Mouse (Mus musculus) kidney, postnatal 36 days (tissue): Measurements from ENCODE around the gene Cacng8.
"Not testable (repeated sequence)": the region's sequence is repeated elsewhere in the genome, so short reads cannot be mapped to it uniquely, and the experiment has no call there.

Experiments used
- DNase-seq, 2 experiments: peaks; one replicate each; pipeline ENCODE4 v3.0.0; 2021 to 2022; ENCODE audit warnings: mixed read lengths in 2 of 2

Gene Cacng8

DNA sequence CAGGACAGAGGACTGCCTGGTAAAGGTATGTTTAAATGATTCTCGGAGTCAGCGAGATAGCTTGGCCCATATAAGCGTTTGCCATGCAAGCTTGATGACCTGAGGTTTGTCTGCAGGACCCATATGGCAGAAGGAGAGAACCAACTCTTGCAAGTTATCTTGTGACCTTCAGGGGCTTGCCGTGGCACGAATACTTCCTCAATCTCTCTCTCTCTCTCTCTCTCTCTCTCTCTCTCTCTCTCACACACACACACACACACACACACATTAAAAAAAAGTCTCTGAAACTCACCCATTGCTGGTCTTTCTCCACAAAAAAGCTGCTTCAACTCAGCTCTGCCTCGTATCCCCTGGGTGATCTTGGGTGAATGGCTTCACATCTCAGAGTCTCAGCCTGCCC, 1.6 kb upstream of the Cacng8 start:
- no peak for DNase-seq

DNA sequence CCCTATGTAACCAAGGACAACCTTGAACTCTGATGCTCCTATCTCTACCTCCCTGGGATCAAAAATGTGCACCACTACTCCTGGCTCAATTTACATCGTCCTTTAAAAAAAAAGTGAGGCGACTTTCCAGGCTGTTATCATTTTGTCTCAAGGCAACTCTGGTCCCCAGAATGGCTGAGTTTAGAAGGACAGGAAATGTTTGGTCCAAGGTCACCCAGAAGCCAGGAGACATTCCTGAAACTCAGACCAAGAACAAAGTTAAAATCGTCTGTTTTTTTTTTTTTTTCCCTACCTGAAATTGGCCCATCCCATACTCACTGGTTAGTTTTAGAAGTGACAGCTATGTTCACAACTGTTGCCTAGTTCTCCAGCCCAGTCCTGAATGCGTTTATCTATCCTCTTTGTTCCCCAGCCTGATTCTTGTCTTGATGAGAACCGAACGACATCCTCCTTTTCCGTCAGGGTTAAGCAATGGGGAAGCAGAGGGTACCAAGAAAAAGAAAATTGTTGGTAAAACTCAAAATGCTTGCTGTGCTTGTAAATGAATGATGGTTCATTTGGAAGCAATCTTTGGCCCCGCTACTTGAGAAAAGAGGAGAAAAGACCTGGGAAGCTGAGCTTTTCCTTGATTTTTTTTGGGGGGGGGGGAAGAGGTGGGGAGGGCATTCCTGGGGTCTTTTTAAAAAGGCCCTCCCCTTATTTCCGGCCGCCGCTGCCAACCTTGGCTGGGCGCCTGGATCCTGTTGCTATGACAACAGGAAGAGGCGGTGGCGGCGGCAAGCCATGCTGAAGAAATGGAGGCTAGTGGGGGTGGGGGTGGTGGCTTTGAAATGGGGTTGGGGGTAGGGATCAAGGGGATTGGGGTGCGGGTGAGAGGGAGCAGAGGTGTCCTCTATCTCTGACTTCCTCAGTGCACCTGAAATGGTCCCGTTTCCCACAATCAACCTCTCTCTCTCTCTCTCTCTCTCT, 755 bp upstream of the Cacng8 start:
- DNase-seq = peak; percentile 56 to 80

DNA sequence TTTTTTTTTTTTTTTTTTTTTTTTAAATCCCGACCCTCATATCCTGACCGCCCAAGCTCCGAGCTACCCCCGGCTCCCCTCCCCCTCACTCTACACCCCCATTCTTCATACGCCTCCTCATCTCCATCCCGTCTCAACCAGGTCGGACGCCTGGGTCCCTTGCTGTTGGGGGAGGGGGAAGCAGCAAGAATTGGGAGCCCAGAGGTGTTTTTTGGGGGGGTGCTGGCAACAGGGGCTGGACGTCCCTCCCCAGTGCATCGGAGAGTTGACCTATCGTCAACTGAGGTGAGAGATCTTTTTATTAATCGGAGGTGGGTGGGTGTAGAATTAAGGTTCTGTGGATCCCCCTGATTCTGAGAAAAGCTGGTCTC, 583 bp downstream of the Cacng8 start:
- no peak for DNase-seq

DNA sequence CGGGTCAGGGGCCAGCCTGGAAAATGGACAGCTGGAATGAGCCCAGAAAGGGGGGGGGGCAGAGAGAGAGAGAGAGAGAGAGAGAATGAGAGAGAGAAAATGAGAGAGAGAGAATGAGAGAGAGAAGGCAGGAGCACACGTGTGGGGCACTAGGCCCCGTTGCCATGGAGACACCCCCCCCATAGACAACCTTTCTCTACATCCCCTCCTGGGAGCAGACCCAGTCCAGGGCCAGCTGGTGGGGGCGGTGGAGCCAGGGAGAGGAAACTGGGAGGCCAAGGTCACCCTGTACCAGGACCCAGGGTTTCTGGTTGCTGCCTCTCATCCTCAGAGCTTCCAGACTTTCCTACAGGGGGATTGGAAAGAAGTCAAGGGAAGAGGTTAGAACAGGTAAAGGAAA, 1.3 kb downstream of the Cacng8 start:
- DNase-seq = no peak

DNA sequence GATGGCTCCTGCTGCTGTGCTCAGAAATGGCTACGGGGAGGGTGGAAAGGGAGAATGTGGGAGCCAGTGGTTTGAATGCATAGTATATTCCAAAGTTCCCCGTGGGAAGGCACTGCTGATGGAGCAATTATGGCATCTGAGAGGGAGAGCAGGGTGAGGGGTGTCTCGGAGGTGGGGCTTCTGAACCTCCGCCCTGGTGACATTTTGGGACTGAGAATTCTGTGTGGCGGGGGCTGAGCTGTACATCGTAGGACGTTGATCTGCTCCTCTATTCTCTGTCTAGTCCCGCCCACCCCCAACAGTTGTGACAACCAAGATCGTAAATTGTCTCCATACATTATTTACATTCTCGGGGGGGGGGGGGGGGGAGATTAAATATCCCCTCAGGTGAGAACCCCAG, 6.9 kb downstream of the Cacng8 start:
- DNase-seq = no peak

DNA sequence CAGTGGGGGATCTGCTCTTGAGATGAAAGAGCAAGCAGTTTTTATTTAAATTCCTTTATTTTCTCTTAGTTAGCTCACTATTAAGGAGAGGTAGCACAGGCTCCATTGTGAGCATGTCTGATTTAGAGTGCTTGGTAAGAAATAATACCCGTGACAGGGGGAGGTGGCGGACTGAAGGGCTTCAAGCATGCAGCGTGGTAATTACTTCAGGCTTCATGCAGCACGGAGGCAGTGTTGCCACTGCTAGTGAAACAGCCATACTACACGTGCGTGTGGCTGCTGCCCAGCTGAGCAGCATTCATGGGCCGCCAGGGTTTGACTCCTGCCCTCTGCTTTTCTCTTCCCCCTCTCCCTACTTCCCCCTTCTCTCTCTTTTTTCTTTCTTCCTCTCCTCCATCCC, 7.3 kb downstream of the Cacng8 start:
- DNase-seq = no peak

DNA sequence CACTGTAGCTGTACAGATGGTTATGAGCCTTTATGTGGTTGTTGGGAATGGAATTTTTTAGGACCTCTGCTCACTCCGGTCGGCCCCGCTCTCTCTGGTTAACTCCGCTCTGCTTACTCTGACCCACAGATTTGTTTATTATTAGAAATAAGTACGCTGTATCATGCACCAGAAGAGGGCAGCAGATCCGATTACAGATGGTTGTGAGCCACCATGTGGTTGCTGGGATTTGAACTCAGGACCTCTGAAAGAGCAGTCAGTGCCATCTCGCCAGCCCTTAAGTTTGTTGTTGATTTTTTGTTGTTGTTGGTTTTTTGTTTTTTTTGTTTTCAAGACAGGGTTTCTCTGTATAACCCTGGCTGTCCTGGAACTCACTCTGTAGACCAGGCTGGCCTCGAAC, 7.9 kb downstream of the Cacng8 start:
- DNase-seq = not testable (repeated sequence)

DNA sequence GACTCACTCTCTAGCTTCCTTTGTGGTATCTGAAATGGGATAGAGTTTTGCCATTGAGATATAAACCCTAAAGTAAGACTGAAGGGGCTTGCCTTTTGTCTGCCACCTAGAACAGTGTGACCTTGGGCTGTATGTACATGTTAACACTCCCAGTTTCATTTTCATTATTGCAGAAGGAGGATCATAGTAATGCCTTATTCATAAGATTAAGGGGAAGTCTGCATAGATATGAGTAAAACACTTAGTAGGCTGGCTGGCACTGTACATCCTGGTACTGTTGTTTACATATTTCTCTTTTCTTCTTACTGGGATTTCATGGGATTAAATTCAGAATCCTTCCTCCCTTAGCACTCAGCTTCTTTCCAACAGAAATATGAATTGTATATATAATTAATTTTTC, 9.5 kb downstream of the Cacng8 start:
- no peak for DNase-seq

DNA sequence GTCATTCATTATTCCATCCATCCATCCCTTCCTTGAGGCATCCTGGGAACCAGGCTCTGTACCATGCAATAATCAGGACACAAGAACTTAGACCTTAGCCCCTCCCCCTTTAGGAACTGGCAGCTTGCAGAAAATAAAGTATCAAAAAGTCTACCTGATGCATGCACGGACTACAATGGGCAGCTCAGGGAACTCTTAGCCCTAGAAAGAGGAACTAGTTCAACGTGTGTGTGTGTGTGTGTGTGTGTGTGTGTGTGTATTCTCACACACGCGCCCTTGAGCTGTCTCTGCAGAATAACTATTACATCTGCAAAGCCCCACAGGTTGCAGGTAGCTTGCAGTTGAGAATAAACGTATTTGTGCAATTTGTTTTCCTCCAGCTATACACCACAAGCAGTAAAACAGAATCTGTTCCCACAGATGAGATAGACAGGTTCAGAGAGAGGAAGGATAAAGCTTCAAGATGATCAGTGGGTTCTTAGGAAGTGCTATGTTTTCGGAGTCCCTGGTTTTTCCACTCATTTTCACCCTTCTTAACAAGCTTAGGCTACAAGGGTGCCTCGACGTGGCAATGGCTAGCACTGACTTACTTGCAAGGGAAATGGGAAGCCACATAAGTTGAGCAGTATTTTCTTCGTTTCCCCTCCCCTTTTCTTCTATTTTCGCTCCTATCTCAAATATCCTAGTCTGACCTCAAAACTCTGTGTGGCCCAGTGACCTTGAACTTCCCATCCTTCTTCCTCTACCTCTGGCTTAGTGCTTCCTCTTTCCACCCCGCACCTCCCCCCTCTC, 19.4 kb downstream of the Cacng8 start:
- no peak for DNase-seq

DNA sequence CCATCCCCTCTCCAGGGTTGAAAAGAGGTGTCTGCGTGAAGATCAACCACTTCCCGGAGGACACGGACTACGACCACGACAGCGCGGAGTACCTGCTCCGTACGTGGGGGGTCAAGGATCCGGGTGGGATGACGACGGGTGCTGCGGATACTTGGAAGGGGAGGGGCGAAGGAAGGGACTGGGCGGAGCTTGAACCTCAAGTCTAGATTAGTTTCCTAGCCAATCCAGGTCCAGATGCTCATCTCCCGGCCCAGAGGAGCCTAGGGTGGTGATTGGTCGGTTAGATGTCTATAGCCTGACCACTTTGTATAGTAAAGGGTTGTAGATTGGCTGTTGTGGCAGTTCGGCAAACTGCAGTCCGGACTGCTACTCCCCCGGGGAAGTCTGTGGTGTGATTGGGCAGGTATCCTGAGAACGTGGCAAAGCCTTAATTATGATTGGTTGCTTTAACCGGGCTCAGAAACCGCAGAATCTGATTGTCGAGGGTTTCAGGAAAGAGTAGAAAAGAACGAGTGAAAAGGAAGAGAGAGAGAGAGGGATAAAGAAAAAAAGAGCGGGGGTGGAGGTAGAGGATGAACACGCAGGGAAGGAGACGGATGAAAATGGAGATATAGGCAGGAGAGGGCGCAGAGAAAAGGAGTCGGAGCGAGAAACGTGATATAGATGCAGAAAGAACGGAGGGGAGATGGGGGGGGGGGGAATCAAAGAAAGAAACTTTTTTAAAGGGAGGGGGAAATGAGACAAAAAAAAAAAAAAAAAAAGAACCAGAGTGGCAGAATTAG, 20.9 kb downstream of the Cacng8 start:
- DNase-seq = peak in 1 of 2 experiments; percentile 22

DNA sequence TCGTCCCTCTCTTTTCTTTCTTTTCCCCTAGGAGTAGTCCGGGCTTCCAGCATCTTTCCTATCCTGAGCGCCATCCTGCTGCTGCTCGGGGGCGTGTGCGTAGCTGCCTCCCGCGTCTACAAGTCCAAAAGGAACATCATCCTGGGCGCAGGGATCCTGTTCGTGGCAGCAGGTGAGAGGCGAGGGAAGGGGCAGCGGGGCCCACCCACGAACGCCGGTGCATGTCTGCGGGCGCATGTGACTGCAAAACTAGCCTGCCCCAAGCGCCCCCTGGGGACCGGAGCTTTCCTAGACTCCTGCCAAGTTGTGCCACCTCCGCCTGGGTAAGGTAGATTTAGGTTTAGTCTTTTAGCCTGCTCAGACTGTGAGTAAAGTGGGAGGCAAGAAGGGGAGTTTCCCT, 21.6 kb downstream of the Cacng8 start:
- peak in 1 of 2 experiments; percentile 36 for DNase-seq

DNA sequence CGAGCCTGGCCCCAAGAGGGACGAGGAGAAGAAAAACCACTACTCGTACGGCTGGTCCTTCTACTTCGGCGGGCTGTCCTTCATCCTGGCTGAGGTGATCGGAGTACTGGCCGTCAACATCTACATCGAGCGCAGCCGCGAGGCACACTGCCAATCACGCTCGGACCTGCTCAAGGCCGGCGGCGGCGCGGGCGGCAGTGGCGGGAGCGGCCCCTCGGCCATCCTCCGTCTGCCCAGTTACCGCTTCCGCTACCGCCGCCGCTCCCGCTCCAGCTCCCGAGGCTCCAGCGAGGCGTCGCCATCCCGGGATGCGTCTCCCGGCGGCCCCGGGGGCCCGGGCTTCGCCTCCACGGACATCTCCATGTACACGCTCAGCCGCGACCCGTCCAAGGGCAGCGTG, 24.4 kb downstream of the Cacng8 start:
- DNase-seq = peak; percentile 26 to 53

DNA sequence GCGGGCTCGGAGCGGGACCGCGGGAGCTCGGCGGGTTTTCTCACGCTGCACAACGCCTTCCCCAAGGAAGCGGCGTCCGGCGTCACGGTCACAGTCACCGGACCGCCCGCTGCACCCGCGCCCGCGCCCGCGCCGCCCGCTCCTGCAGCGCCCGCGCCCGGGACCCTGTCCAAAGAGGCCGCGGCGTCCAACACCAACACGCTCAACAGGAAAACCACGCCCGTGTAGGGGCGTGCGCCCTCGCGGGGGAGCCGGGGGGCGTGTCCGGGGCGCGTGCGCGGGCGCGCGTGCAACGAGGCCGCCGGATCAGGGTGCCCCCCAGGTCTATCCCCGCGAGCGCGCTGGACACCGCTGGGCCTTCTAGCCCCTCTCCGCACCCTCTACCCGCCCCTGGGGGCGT, 24.9 kb downstream of the Cacng8 start:
- peak; percentile 20 to 52 for DNase-seq

DNA sequence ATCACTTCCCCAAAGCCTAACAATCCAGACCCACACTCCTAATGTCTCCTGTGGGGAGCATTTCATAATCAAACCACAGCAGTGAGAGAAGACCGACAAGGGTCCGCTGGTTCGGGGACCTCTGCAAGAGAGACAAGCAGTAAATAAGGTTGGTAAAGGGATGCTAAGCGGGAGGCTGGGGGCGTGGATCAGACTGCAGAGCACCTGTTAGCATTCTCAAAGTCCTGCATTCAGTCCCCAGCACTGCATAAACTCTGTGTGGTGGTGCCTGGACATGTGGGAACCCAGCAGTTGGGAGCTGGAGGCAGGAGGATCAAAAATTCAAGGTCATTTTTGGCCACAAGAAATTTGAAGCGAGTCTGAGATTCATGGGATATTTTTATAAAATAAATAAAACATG, 29.5 kb downstream of the Cacng8 start:
- no peak for DNase-seq

DNA sequence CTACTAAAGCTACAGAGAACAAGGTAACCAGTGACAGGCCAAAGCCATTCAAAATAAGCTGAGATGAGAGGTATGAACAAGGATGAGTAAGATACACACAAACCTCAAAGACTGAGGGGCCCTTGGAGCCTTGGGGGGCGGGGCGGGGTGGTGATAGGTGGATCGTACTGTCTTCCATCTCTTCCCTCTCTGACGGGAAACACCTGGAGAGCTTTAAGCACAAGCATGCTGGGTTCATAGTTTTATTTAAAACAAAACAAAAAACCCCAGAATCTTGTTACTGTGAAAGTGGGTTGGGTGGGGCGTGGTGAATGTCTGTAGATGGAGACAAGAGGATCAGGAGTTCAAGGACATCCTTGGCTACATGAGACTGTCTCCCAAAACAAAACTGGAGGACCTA, 30.0 kb downstream of the Cacng8 start:
- DNase-seq = no peak

DNA sequence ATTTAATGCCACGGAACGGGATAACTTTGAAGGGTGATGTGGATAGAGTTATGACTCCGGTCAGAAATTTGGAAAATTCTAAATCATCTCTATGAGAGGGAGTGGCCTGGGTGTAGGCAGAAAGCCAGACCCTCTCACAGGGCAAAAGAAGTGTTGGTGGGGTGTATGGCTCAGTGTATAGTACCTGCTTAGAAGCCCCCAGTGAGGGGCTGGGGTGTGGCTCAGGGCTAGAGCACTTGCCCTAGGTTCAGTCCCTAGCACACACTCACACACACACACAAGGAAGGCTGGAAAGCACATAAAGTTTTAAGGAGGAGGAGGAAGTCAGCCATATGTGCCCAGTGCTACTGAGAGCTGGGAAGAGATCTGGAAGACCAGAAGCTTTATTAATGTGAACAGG, 30.8 kb downstream of the Cacng8 start:
- no peak for DNase-seq

DNA sequence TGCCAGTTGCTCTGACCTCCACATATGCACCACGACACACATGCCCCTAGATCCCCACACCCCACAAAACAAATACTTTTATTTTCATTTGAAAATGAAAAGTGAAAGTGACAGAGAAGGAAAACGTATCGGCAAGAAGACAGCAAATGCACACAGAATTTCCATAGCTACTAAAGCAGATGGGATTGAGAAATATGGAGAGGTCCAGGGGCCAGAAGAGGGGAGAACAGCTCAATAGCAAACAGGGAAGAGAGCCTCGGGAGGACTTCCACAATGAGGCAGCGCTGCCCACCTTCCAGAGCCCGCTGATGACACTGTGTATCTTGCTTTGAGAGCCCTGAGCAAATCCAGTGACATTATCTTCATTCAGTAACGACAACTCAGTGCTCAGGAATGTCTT, 31.6 kb downstream of the Cacng8 start:
- DNase-seq = no peak

DNA sequence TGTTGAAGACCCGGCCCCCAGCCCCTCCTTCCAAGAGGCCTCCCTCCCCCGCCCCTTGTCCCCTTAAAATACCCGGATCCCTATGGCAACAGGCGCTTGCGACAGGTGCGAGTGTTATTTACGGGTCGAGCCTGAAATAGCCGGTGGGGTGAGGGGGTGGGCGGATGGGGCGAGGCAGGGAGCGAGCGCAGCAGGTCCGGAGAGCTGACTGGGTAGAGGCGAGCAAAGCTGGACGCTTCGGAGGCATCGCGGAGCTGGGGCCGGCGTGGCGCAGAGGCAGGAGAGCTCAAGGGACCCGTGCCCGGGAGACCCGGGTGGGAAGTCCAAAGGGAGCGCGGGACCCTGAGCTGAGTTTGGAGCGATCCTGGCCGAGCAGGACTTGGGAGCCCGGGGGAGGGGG, 32.9 kb downstream of the Cacng8 start:
- no peak for DNase-seq

DNA sequence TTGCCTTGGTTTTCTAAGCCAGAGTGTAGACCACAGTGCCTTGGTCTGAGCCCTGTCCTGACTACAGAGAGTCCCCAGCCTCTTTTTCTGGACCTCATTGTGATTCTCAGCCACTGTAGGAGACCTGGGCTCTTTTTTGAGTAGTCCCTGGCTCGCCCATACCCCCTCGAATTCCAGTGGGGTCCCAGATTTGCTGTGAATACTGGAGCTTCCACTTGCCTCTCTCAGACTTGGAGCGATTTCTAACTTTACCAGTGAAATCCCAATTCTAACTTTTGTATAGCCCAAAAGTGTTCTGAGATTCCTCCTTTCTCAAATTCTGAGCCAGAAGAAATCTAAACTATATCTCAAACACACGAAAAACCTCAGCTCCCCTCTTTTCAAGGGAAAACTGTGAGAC, 33.4 kb downstream of the Cacng8 start, which contains the start of gene Cacng6:
TSS of gene Cacng6 (plus strand) at position 301 of the 400 bp plus-strand sequence.
- DNase-seq = no peak

DNA sequence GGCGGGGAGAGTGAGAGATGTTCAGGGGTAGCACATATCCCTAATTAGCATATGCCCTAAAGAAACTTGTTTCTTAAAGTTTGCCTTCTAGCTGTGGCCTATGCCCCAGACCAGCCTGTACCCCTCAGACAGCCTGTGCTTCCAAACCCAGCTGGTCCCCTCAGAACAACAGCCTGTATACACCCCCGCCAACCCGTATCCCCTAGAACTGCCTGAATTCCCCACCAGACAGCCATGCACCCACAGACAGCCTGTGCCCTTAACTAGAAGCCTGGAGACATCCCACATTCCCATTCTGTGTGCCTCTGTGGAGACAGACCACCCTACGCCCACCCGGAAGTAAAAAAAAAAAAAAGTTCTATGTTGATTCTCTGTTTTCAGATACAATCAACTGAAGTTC, 34.7 kb downstream of the Cacng8 start:
- DNase-seq = no peak

DNA sequence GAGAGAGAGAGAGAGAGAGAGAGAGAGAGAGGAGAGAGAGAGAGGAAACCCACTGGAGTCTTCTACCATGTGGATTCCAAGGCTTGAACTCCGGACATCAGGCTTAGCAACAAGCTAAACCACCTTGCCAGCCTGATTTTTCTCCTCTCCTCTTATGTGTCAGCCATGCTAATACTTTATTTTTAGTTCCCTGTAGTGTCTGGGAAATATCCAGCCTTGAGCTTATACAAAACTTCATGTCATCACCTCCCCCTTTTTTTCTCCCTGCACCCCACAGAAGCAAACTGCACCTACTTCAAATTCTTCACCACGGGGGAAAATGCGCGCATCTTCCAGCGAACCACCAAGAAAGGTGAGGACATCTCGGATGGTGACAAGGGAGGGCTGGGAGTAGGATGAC, 39.7 kb downstream of the Cacng8 start:
- no peak for DNase-seq

DNA sequence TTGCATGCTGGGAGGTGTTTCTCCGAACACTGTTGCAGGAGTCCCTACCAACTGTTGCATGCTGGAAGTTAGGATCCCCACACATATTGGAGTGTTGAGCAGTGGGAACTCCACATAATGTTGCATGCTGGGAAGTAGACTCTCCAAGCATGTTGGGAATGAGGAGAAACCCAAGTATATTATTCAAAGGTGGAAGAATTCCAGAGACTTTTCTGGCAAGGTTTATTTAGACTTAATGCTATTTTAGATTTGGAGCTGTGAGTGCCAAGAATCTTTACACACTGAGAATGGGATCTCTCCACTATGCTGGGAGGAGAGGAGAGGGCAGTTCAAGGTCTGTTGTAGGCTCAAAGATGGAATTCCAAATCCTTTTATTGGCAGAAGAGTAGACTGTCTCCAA, 41.6 kb downstream of the Cacng8 start:
- no peak for DNase-seq

DNA sequence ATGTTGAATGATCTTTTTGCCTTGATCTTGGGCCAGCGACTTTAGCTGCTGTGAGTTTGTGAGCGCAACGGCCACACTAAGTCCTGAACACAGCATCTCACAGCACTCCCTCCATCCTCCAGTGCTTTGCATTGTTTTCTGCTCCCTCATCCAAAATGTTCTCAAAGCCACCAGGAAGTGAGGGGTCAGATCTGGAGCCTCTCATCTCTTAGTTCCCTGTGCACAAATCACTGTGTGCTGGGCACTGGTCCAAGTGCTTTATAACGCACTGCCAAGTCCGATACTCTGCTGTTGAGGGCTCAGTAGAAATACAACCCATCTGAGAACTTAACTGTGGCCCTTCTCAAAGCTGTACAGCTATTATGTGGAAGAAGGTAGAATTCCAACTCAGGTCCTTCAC, 47.5 kb downstream of the Cacng8 start:
- DNase-seq = peak in 1 of 2 experiments; percentile 13
